Mouse (Mus musculus) hindbrain, embryonic 13.5 days (tissue): ENCODE results near the gene Rapgef2. TPM values are rescaled to one million over a fixed set of nuclear protein-coding genes. Genes with fewer than 3 reads are reported as not detected.
"Not testable (repeated sequence)": the region's sequence is repeated elsewhere in the genome, so short reads cannot be mapped to it uniquely, and the experiment has no call there.

ENCODE experiments used
- ATAC-seq: fragments of 200-750 bp; cut with Nextera tagmentation; 2 replicates; pipeline ENCODE4 v1.8.0; 2017; ENCODE audit warnings: moderate TSS enrichment; ENCODE audit not compliant: low FRiP score
- H3K27ac ChIP-seq: fragments of 300-500 bp; sonication (generic); 2 replicates; pipeline ENCODE4 v1.5.1; 2015; ENCODE audit warnings: inconsistent platforms, mild to moderate bottlenecking, moderate library complexity
- H3K27me3 ChIP-seq: fragments of 300-500 bp; sonication (generic); 2 replicates; pipeline ENCODE4 v1.6.1; 2015; ENCODE audit warnings: mild to moderate bottlenecking, inconsistent platforms
- H3K36me3 ChIP-seq: fragments of 300-500 bp; sonication (generic); 2 replicates; pipeline ENCODE4 v1.6.1; 2015; ENCODE audit warnings: mild to moderate bottlenecking, inconsistent platforms
- H3K4me1 ChIP-seq: fragments of 300-500 bp; sonication (generic); replicated peaks from 2 replicates; pipeline ENCODE4 v1.6.1; 2015; ENCODE audit warnings: inconsistent platforms
- H3K4me2 ChIP-seq: fragments of 300-500 bp; sonication (generic); 2 replicates; pipeline ENCODE4 v1.6.1; 2015; ENCODE audit warnings: inconsistent platforms, mild to moderate bottlenecking, moderate library complexity
- H3K4me3 ChIP-seq: fragments of 300-500 bp; sonication (generic); 2 replicates; pipeline ENCODE4 v1.5.1; 2015; ENCODE audit warnings: mild to moderate bottlenecking, inconsistent platforms
- H3K9ac ChIP-seq: fragments of 300-500 bp; sonication (generic); 2 replicates; pipeline ENCODE4 v1.6.1; 2015; ENCODE audit warnings: mild to moderate bottlenecking, inconsistent platforms
- H3K9me3 ChIP-seq: fragments of 300-500 bp; sonication (generic); 2 replicates; pipeline ENCODE4 v1.6.1; 2016; ENCODE audit warnings: inconsistent platforms
- whole genome bisulfite sequencing: fragments of 180-500 bp; shearing (Covaris S2); methylation state at CpG from one replicate; pipeline ENCODE4 v1.1.7; 2015; 5-methylcytosine and 5-hydroxymethylcytosine counted together
- polyA plus RNA-seq: library from polyadenylated mRNA; unstranded; fragments of >200 nt; fragmentation: Nextera tagmentation; extraction: Ambion mirVana; gene quantifications from 2 replicates; pipeline ENCODE4 v1.2.1, GENCODE M21; 2015

Rapgef2 gene
- polyA plus RNA-seq, 1 experiment from 2014 or later = 9.5 TPM

GRCm38 (mm10) chr3:79226807-79227206, 59.5 kb downstream of the Rapgef2 start:
- H3K27ac ChIP-seq, H3K27me3 ChIP-seq, H3K9ac ChIP-seq, H3K4me3 ChIP-seq, H3K36me3 ChIP-seq, H3K4me2 ChIP-seq, ATAC-seq, H3K9me3 ChIP-seq: not testable (repeated sequence)
- H3K4me1 ChIP-seq = peaks cover 23% of the 10 kb centered on the region; the same call in 1 of the 2 replicates
- 87% methylated on average over 1 of the region's 1 CpGs for WGBS

DNA sequence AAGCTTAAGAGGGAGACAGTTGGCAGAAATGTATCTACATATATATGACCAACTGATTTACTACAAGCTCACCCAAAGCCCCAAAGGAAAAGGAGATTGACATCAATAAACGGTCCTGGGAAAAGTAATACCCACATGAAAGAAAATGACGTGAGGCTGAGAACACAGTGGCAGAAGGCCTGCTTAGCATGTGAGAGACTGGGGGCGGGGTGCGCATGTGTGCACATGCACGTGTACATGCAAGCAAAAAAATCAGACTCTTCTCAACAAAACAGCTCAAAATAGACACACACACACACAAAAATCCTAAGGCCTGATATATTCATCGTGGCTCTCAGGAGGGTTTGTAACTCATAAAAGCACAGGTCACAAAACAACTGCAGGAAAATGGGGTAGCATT, 60.4 kb downstream of the Rapgef2 start:
- H3K27ac ChIP-seq = no peak overlapping the region
- H3K36me3 ChIP-seq = no peaks in the 10 kb centered on the region
- no peaks in the 10 kb centered on the region for H3K9me3 ChIP-seq
- no peak overlapping the region for H3K4me3 ChIP-seq
- H3K4me1 ChIP-seq = peaks cover 28% of the 10 kb centered on the region
- no peak overlapping the region for H3K4me2 ChIP-seq
- 73% methylated on average over 6 of the region's 6 CpGs for WGBS
- no peak overlapping the region for H3K9ac ChIP-seq
- ATAC-seq = no peak
- no peaks in the 10 kb centered on the region for H3K27me3 ChIP-seq

- Histone ChIP-seq H3K27me3 (no peaks in the 10 kb centered on the region), H3K4me3 (no peak overlapping the region), H3K4me2 (no peak overlapping the region), H3K36me3 (no peaks in the 10 kb centered on the region), H3K4me1 (peaks cover 37% of the 10 kb centered on the region), H3K27ac (no peak overlapping the region), H3K9me3 (no peaks in the 10 kb centered on the region), H3K9ac (no peak overlapping the region)
- WGBS = 83% methylated on average over 7 of the region's 7 CpGs
- ATAC-seq = no peak
These were observed 62.0 kb downstream of the Rapgef2 start for GRCm38 (mm10) chr3:79224352-79224751.

GRCm38 (mm10) chr3:79223281-79223680, 63.0 kb downstream of the Rapgef2 start:
- 50% methylated on average over 8 of the region's 8 CpGs for WGBS

GRCm38 (mm10) chr3:79222192-79222960, 63.9 kb downstream of the Rapgef2 start:
- no peak for ATAC-seq
- H3K27ac ChIP-seq = no peak overlapping the region
- H3K27me3 ChIP-seq = no peaks in the 10 kb centered on the region
- H3K9me3 ChIP-seq = no peaks in the 10 kb centered on the region
- WGBS = 62% methylated on average over 13 of the region's 13 CpGs
- no peak overlapping the region for H3K9ac ChIP-seq
- no peaks in the 10 kb centered on the region for H3K36me3 ChIP-seq
- H3K4me3 ChIP-seq = no peak overlapping the region
- peaks cover 47% of the 10 kb centered on the region for H3K4me1 ChIP-seq
- H3K4me2 ChIP-seq = no peak overlapping the region

More at GRCm38 (mm10) chr3:79223281-79223680, 63.0 kb downstream of the Rapgef2 start:
- Histone ChIP-seq H3K4me2 (no peak overlapping the region), H3K27me3 (no peaks in the 10 kb centered on the region), H3K9me3 (no peaks in the 10 kb centered on the region), H3K4me1 (peaks cover 44% of the 10 kb centered on the region), H3K36me3 (no peaks in the 10 kb centered on the region), H3K9ac (no peak overlapping the region), H3K4me3 (no peak overlapping the region), H3K27ac (no peak overlapping the region)
- ATAC-seq = no peak

DNA sequence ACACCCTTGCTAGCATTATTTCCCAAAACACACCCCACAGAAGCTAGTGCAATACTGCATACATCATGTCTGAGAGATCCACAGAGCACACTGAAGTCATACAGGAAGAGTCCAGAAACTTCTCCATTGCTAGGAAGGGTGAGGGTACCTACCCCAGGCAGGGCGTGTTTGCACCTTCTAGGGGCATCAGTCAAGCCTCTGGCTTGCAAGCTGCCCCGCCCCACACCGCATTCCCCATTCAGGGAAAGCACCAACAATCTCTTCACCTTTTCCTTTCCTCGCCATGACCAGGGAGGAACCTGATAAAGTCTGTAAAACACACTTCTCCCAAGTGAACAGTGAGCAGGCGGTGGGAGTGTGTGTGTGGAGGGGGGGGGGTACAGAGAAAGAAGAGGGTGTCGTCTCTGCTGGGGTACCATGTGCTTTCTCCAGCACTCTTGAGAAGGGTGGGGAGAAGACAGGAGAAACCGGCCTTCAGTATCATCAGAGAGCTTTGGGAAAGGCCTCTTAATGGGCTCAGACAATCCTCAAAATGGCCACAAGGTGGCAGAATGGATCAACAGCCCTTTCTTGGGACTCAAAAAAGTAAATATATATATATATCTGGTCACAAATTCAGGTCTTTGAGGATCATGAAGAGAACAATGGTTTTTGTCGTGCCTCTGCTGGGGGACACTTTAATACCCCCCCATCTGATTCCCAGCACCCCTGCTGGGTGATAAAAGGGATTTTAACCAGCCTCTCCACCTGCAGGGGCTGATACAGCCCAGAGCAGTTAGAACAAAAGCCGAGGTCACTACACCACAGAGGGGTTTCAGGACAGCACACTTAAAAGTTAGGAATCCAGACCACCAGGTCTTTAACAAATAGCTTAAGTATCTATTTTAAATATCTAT, 64.8 kb downstream of the Rapgef2 start:
- H3K4me2 ChIP-seq = no peak overlapping the region
- no peaks in the 10 kb centered on the region for H3K36me3 ChIP-seq
- H3K9me3 ChIP-seq = no peaks in the 10 kb centered on the region
- peaks cover 50% of the 10 kb centered on the region for H3K4me1 ChIP-seq
- H3K27me3 ChIP-seq = no peaks in the 10 kb centered on the region
- WGBS = 40% methylated on average over 9 of the region's 9 CpGs
- H3K4me3 ChIP-seq = no peak overlapping the region
- H3K27ac ChIP-seq = no peak overlapping the region
- ATAC-seq = peak; percentile 55
- H3K9ac ChIP-seq = no peak overlapping the region

DNA sequence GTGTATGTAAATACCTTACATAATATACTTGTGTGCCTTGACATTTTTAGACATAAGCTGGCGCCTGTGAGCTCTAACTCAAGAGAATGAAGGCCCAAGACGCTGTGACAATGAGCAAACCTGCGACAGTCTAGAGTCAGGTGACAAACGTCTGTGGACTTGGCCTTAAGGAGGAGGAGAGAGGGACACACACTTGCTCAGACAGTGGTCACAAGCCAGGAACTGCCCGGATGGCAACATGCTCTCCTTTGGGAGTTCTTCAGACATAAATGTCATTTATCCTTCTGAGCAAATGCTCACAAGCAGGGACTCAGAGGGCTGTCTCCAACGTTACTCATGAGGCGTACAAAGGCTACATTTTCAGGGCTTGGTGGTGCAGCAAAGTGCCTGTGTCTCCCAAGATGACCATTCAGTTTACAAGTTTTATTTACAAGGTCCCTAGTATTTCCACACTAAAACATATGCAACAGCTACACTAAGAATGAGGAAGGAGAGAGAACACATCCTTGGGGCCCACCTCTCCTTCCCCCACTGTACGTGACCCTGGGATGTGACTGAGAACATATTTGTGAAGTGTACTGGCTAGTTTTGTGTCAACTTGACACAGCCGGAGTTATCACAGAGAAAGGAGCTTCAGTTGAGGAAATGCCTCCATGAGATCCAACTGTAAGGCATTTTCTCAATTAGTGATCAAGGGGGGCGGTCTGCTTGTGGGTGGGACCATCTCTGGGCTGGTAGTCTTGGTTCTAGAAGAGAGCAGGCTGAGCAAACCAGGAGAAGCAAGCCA, 67.0 kb downstream of the Rapgef2 start:
- H3K9ac ChIP-seq = peak overlapping the region; percentile 8; the same call in 1 of the 2 replicates
- H3K27me3 ChIP-seq = no peaks in the 10 kb centered on the region
- no peak overlapping the region for H3K4me3 ChIP-seq
- WGBS = 31% methylated on average over 10 of the region's 10 CpGs
- H3K4me1 ChIP-seq = peaks cover 46% of the 10 kb centered on the region
- H3K27ac ChIP-seq = no peak overlapping the region
- H3K4me2 ChIP-seq = no peak overlapping the region
- no peak for ATAC-seq
- H3K36me3 ChIP-seq = no peaks in the 10 kb centered on the region
- H3K9me3 ChIP-seq = no peaks in the 10 kb centered on the region

- Histone ChIP-seq H3K27me3 (no peaks in the 10 kb centered on the region), H3K9me3 (no peaks in the 10 kb centered on the region), H3K4me2 (no peak overlapping the region), H3K9ac (no peak overlapping the region), H3K36me3 (no peaks in the 10 kb centered on the region), H3K4me3 (no peak overlapping the region), H3K27ac (peak overlapping the region; percentile 50; the same call in 1 of the 2 replicates), H3K4me1 (peaks cover 44% of the 10 kb centered on the region)
- 11% methylated on average over 4 of the region's 4 CpGs for WGBS
- no peak for ATAC-seq
These were observed 67.7 kb downstream of the Rapgef2 start for GRCm38 (mm10) chr3:79218566-79219051.

- H3K27ac ChIP-seq = no peak overlapping the region
These were observed 76.1 kb downstream of the Rapgef2 start for GRCm38 (mm10) chr3:79210243-79210642.

DNA sequence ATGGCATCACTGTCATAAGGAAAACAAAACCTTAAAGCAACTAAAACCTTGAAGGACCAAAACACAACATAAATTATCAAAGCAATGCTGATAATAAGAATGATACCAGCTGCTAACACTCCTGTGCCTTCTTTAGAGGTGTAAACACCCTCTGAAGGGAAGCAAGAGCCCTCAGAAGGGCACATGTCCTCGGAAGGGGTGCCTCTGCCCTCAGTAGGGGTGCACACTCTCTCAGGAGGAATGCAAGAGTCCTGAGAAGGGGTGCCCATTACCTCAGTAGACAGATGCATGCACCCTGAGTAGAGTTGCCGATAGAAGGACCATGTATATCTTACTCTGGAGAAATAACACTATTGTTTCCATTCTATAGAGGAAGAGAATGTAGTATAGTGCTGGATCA, 79.1 kb downstream of the Rapgef2 start:
- Histone ChIP-seq H3K9ac (no peak overlapping the region), H3K27me3 (no peaks in the 10 kb centered on the region), H3K27ac (no peak overlapping the region), H3K4me2 (no peak overlapping the region), H3K9me3 (no peaks in the 10 kb centered on the region), H3K4me3 (no peak overlapping the region), H3K36me3 (no peaks in the 10 kb centered on the region), H3K4me1 (peaks cover 21% of the 10 kb centered on the region)
- WGBS = 94% methylated on average over 2 of the region's 2 CpGs
- no peak for ATAC-seq

More at GRCm38 (mm10) chr3:79210243-79210642, 76.1 kb downstream of the Rapgef2 start:
- H3K4me3 ChIP-seq = no peak overlapping the region
- no peak overlapping the region for H3K9ac ChIP-seq
- H3K36me3 ChIP-seq = no peaks in the 10 kb centered on the region
- 83% methylated on average over 5 of the region's 5 CpGs for WGBS
- no peak for ATAC-seq
- H3K27me3 ChIP-seq = no peaks in the 10 kb centered on the region
- peaks cover 3% of the 10 kb centered on the region; the same call in 1 of the 2 replicates for H3K4me1 ChIP-seq
- H3K4me2 ChIP-seq = no peak overlapping the region
- no peaks in the 10 kb centered on the region for H3K9me3 ChIP-seq

DNA sequence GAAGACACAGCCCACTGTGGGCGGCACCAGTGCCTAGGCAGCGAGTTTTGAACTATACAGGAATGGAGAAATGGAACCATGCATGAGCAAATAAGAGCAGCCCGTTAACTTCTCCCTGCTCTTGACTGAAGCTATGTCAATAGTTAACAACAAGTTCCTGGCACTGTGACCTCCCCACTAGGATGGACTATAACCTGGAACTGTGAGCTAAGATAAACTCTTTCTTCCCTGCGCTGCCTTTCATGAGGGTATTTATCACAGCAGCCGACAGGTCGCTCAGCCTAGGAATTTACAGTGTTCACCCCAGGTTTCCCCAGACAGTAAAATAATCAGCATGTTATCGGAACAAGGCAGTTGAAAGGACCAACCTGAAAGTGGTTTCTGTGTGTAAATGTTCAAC, 79.8 kb downstream of the Rapgef2 start:
- Histone ChIP-seq H3K9ac (no peak overlapping the region), H3K4me1 (peaks cover 21% of the 10 kb centered on the region), H3K27me3 (no peaks in the 10 kb centered on the region), H3K4me3 (no peak overlapping the region), H3K9me3 (no peaks in the 10 kb centered on the region), H3K4me2 (no peak overlapping the region), H3K36me3 (no peaks in the 10 kb centered on the region), H3K27ac (no peak overlapping the region)
- no peak for ATAC-seq
- WGBS = 94% methylated on average over 7 of the region's 7 CpGs

DNA sequence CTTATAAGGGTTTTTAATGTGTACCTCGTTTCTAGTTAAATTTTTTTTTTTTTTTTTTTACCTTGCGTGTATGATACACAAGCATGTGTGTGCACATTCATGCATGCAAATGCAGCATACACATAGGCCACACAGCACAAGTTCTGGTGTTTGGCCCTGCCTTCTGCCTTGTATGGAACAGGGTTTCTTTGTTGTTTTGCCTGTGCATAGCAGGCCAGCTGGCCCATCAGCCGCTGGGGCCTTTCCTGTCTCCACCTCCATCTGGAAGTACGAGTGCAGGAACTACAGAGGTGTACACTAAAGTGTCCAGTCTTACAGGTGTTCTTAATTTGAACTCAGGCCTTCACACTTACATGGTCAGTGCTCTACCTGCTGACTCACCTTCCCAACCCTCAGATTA, 80.3 kb downstream of the Rapgef2 start:
- no peaks in the 10 kb centered on the region for H3K9me3 ChIP-seq
- no peak overlapping the region for H3K9ac ChIP-seq
- H3K36me3 ChIP-seq = no peaks in the 10 kb centered on the region
- H3K27ac ChIP-seq = no peak overlapping the region
- no peak for ATAC-seq
- peaks cover 21% of the 10 kb centered on the region for H3K4me1 ChIP-seq
- no peak overlapping the region for H3K4me3 ChIP-seq
- 84% methylated on average over 4 of the region's 4 CpGs for WGBS
- no peaks in the 10 kb centered on the region for H3K27me3 ChIP-seq
- H3K4me2 ChIP-seq = no peak overlapping the region
